Mouse (Mus musculus) lung, postnatal 0 days (tissue): ENCODE measurements around the gene Spink2. TPM values are rescaled to one million over a fixed set of nuclear protein-coding genes. Genes with fewer than 3 reads are reported as not detected.

ENCODE experiments used
- ATAC-seq: fragments of 200-750 bp; cut with Nextera tagmentation; 2 replicates; pipeline ENCODE4 v1.8.0; 2017; ENCODE audit warnings: moderate library complexity
- DNase-seq: peaks from one replicate; pipeline ENCODE4 v3.0.0-alpha.2; 2016; ENCODE audit warnings: low spot score
- H3K27ac ChIP-seq: fragments of 300-500 bp; sonication (generic); 2 replicates; pipeline ENCODE4 v1.5.1; 2014; ENCODE audit warnings: antibody characterized with exemption, mild to moderate bottlenecking, low read length, mixed read lengths
- H3K27me3 ChIP-seq: fragments of 300-500 bp; sonication (generic); replicated peaks from 2 replicates; pipeline ENCODE4 v1.6.1; 2014; ENCODE audit warnings: low read length, mixed read lengths; ENCODE audit not compliant: insufficient read depth
- H3K36me3 ChIP-seq: fragments of 300-500 bp; sonication (generic); 2 replicates; pipeline ENCODE4 v1.6.1; 2014; ENCODE audit warnings: low read length, mixed read lengths; ENCODE audit not compliant: insufficient read depth
- H3K4me1 ChIP-seq: fragments of 300-500 bp; sonication (generic); 2 replicates; pipeline ENCODE4 v1.6.1; 2014; ENCODE audit warnings: antibody characterized with exemption, low read depth, low read length, mixed read lengths; ENCODE audit not compliant: insufficient read depth
- H3K4me2 ChIP-seq: fragments of 300-500 bp; sonication (generic); replicated peaks from 2 replicates; pipeline ENCODE4 v1.6.1; 2014; ENCODE audit warnings: low read depth, mild to moderate bottlenecking, low read length, moderate library complexity, mixed read lengths
- H3K4me3 ChIP-seq: fragments of 300-500 bp; sonication (generic); 2 replicates; pipeline ENCODE4 v1.5.1; 2014; ENCODE audit warnings: low read depth, low read length
- H3K9ac ChIP-seq: fragments of 300-500 bp; sonication (generic); replicated peaks from 2 replicates; pipeline ENCODE4 v1.6.1; 2014; ENCODE audit warnings: low read depth, mild to moderate bottlenecking
- H3K9me3 ChIP-seq: fragments of 300-500 bp; sonication (generic); 2 replicates; pipeline ENCODE4 v1.6.1; 2016; ENCODE audit warnings: low read length, mixed read lengths
- CTCF ChIP-seq: IDR thresholded peaks from 2 replicates; pipeline ENCODE4 v1.5.1; 2016; ENCODE audit warnings: antibody characterized with exemption, mild to moderate bottlenecking
- EP300 ChIP-seq: IDR thresholded peaks from 2 replicates; pipeline ENCODE4 v1.6.1; 2016; ENCODE audit warnings: antibody characterized with exemption, mild to moderate bottlenecking, control low read depth
- WGBS: fragments of 180-500 bp; shearing (Covaris S2); extraction: QIAGEN DNeasy Blood & Tissue Kit; methylation state at CpG from one replicate; pipeline ENCODE4 v1.1.7; 2014; 5-methylcytosine and 5-hydroxymethylcytosine counted together
- polyA plus RNA-seq: library from polyadenylated mRNA; unstranded; fragments of >200 nt; fragmentation: Nextera tagmentation; extraction: Ambion mirVana; gene quantifications from 2 replicates; pipeline ENCODE4 v1.2.1, GENCODE M21; 2015

Spink2 gene
- 5.2 and 8.5 TPM in 2 replicates for polyA plus RNA-seq

DNA sequence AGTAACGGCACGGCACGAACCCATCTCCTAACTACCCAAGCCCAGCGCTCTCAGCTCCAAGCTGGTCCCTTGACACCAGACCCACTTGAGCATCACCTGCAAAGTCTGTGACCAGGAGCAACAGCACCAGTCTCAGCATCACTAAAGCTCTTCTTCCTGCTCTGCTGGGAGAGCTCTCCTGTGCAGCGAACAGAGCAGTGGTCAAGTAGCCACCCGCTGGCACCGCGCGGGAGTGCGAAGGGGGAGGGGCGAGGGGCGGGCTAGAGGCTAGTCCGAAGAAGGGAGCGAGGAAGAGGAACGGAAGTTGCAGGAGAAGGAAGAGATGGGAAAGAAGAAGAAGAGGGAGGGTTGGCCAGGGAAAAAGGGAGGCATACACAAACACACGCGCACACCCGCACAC is at the start of gene Spink2:
Spink2 (minus strand) TSS at position 236 of the 400 bp plus-strand sequence.
- no peak for TF ChIP-seq EP300
- TF ChIP-seq CTCF, result peak; percentile 33
- no peak within 1 kb of the TSS for H3K9ac ChIP-seq
- no peak within 1 kb of the TSS for H3K4me3 ChIP-seq
- H3K27me3 ChIP-seq, result no peaks in the 10 kb centered on the region
- peak within 1 kb of the TSS; percentile 29; the same call in 1 of the 2 replicates for H3K4me2 ChIP-seq
- no peaks in the 10 kb centered on the region for H3K9me3 ChIP-seq
- ATAC-seq, result peak; percentile 57
- peak; percentile 44 for DNase-seq
- H3K4me1 ChIP-seq, result no peaks in the 10 kb centered on the region
- WGBS, result 6% methylated on average over 18 of the region's 18 CpGs
- no peaks in the 10 kb centered on the region for H3K36me3 ChIP-seq
- no peak within 1 kb of the TSS for H3K27ac ChIP-seq

DNA sequence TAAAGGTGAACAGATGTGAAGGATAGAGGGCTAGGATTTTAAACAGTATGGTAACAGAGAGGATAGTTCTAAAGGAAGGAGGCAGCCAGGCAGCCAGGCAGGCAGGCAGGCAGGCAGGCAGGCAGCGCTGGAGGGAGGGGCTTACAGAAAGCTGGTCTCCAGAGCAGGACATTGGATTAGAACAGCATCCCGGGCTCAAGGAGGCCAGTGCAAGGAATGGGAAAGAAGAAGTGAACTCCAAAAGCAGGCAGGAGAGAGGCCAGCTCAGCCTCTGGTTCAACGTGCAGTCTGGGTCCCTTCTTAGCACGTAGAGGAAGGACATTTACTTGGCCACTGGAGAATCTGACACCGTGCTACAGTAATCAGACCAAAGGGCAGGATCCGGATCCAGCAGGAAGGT is 48.9 kb upstream of the Spink2 start:
- Histone ChIP-seq H3K27me3 (no peaks in the 10 kb centered on the region), H3K4me3 (no peak overlapping the region), H3K4me2 (no peak overlapping the region), H3K27ac (no peak overlapping the region), H3K36me3 (no peaks in the 10 kb centered on the region), H3K9me3 (no peaks in the 10 kb centered on the region), H3K4me1 (no peaks in the 10 kb centered on the region), H3K9ac (no peak overlapping the region)
- DNase-seq, result no peak
- no peak for ATAC-seq
- 37% methylated on average over 6 of the region's 6 CpGs for WGBS
- TF ChIP-seq EP300 (no peak), CTCF (no peak)

DNA sequence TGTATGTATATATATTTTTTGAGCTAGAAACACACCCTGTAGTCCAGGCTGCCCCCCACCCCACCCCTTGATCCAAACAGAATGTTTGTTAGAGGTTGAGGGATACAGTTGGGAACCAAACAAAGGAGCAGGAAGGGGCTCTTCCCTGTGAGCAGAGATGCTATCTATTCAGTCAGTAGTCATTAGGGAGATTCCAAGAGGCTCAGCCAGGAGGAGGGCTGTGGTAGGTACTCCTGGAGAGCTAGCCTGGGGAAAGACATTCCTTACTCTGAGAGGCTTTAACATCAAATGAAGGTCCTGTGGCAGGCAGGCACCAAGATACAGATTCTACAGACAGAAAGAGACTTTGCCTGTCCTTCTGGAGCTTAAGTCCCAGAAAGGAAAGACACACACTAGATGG is 48.0 kb upstream of the Spink2 start:
- no peak for DNase-seq
- no peak for ATAC-seq
- H3K4me2 ChIP-seq, result no peak overlapping the region

DNA sequence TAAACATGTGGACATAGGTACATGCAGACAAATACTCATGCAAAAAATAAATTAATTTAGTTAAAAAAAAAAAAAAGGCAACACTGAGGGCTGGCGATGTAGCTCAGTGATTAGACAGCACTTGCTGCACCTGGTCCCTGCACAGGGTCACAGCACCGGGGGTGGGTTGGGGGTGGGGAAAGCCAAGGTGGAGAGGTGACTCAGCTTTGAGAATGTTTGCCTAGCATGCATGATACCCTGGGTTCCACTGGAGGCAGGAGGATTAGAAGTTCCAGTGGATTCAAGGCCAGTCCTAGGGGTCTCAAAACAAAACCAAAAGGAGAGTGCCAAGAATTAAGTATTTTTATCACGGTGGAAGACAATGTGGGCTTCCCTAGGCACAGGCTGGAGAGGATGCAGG is 46.3 kb upstream of the Spink2 start:
- Histone ChIP-seq H3K4me3 (no peak overlapping the region), H3K4me1 (no peaks in the 10 kb centered on the region), H3K27me3 (no peaks in the 10 kb centered on the region), H3K9ac (no peak overlapping the region), H3K4me2 (no peak overlapping the region), H3K9me3 (no peaks in the 10 kb centered on the region), H3K27ac (no peak overlapping the region), H3K36me3 (no peaks in the 10 kb centered on the region)
- no peak for DNase-seq
- ATAC-seq, result no peak
- WGBS, result 65% methylated on average over 3 of the region's 3 CpGs
- TF ChIP-seq CTCF (no peak), EP300 (no peak)

More for the DNA sequence above, 48.0 kb upstream of the Spink2 start:
- Histone ChIP-seq H3K27me3 (no peaks in the 10 kb centered on the region), H3K9ac (no peak overlapping the region), H3K36me3 (no peaks in the 10 kb centered on the region), H3K9me3 (no peaks in the 10 kb centered on the region), H3K27ac (no peak overlapping the region), H3K4me3 (no peak overlapping the region), H3K4me1 (no peaks in the 10 kb centered on the region)
- TF ChIP-seq EP300, result no peak
- TF ChIP-seq CTCF, result no peak

DNA sequence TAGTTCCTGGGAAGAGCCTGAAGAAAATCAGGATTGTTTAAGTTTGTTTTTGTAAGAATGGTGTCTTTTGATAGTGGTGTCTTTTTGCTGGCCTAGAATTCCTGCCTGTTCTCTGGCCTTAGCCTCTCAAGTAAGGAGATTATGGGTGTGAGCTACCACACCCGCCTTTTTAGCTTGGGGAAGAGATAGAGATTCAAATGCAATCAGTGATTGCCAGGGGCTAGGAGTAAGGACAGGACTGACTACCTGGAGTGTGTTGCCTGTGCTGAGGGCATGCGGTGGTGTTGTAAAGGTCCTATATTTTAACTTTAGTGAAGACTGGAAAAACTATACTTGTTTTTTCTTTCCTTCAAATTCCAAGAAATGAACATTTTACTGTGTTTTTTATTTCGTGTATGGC is 43.1 kb upstream of the Spink2 start:
- 54% methylated on average over 3 of the region's 3 CpGs for WGBS
- Histone ChIP-seq H3K4me3 (no peak overlapping the region), H3K9me3 (no peaks in the 10 kb centered on the region), H3K27ac (no peak overlapping the region), H3K4me2 (no peak overlapping the region), H3K9ac (no peak overlapping the region), H3K27me3 (no peaks in the 10 kb centered on the region), H3K4me1 (no peaks in the 10 kb centered on the region), H3K36me3 (no peaks in the 10 kb centered on the region)
- no peak for DNase-seq
- ATAC-seq, result no peak
- no peak for TF ChIP-seq EP300
- no peak for TF ChIP-seq CTCF

DNA sequence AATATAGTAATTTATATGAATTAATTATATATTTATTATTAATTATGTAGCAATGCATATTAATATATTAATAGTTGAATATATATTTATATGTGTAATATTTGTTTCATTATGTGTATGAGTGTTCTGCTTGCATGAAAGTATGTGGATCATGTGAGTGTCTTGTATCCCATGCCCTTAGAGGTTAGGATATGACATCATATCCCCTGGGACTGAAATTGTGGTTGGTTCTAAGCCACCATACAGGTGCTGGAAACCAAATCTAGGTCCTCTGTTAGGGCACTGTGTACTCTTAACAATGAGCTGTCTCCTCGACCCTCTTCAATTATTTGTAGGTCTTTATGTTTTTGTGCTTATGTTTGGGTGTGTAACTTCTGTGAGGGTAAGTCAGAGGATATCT is 41.9 kb upstream of the Spink2 start:
- ATAC-seq, result no peak
- H3K4me2 ChIP-seq, result no peak overlapping the region

More for the DNA sequence above, 41.9 kb upstream of the Spink2 start:
- Histone ChIP-seq H3K36me3 (no peaks in the 10 kb centered on the region), H3K9me3 (no peaks in the 10 kb centered on the region), H3K9ac (no peak overlapping the region), H3K27me3 (no peaks in the 10 kb centered on the region), H3K27ac (no peak overlapping the region), H3K4me3 (no peak overlapping the region), H3K4me1 (no peaks in the 10 kb centered on the region)
- 58% methylated on average over 1 of the region's 1 CpGs for WGBS
- DNase-seq, result no peak
- TF ChIP-seq CTCF (no peak), EP300 (no peak)
